Mouse (Mus musculus): ENCODE data around the gene Hoxd9. TPM values are rescaled to one million over a fixed set of nuclear protein-coding genes. Genes with fewer than 3 reads are reported as not detected.

The Hoxd9 gene
- polyA plus RNA-seq, 1 experiment from 2014 or later = not detected

DNA sequence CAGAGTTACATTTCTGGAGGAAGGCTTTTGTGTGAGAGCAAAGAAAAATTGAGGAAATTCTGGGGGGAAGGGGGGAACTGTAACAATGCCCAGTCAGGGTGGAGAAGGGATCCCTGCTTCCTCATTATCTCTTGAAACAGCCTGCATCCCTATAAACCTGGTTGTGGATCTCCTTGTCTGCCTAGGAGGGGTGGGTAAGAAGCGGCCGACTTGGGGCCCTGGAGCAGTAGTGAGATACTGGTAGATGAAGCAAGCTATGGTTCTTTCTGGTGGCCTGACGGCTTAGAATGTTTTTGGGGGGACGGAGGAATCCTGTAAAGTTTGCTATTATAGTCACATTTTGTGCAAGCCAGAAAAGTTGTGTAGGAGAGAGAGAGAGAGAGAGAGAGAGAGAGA, 4.1 kb upstream of the Hoxd9 start:
- ATAC-seq = no peak
- Histone ChIP-seq H3K9me3 (ENCODE audit: control insufficient read depth, low read length) (peaks cover 3% of the 10 kb centered on the region; the same call in 1 of the 2 replicates), H3K4me3 (ENCODE audit: low read length) (no peak overlapping the region), H3K4me1 (ENCODE audit: control insufficient read depth, insufficient read depth, low read depth, low read length) (peaks cover 10% of the 10 kb centered on the region; the same call in 1 of the 2 replicates), H3K27me3 (replicated peaks; ENCODE audit: control insufficient read depth, insufficient read depth, low read length) (peaks cover 76% of the 10 kb centered on the region), H3K36me3 (ENCODE audit: control insufficient read depth, insufficient read depth, low read length) (no peaks in the 10 kb centered on the region), H3K27ac (ENCODE audit: low read depth, low read length) (no peak overlapping the region), H3K4me2 (ENCODE audit: low read length) (no peak overlapping the region), H3K9ac (ENCODE audit: low read depth, low read length) (no peak overlapping the region)
- WGBS = 7% methylated on average over 4 of the region's 4 CpGs

DNA sequence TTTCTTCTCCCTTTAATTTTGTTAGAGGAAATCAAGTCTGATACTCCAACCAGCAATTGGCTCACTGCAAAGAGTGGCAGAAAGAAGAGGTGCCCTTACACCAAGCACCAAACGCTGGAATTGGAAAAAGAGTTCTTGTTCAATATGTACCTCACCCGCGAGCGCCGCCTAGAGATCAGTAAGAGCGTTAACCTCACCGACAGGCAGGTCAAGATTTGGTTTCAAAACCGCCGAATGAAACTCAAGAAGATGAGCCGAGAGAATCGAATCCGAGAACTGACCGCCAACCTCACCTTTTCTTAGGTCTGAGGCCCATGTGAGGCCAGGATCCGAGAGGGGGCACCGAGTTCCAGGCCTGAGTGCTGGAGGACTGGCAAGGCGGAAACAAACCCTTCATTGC, 3.5 kb upstream of the Hoxd9 start:
- Histone ChIP-seq H3K9me3 (ENCODE audit: control insufficient read depth, low read length) (peaks cover 3% of the 10 kb centered on the region; the same call in 1 of the 2 replicates), H3K27ac (ENCODE audit: low read depth, low read length) (no peak overlapping the region), H3K4me3 (ENCODE audit: low read length) (no peak overlapping the region), H3K36me3 (ENCODE audit: control insufficient read depth, insufficient read depth, low read length) (no peaks in the 10 kb centered on the region), H3K9ac (ENCODE audit: low read depth, low read length) (no peak overlapping the region), H3K4me1 (ENCODE audit: control insufficient read depth, insufficient read depth, low read depth, low read length) (peaks cover 10% of the 10 kb centered on the region; the same call in 1 of the 2 replicates), H3K4me2 (ENCODE audit: low read length) (no peak overlapping the region), H3K27me3 (replicated peaks; ENCODE audit: control insufficient read depth, insufficient read depth, low read length) (peaks cover 73% of the 10 kb centered on the region)
- under 1% methylated on average over 16 of the region's 16 CpGs for WGBS
- ATAC-seq = no peak

DNA sequence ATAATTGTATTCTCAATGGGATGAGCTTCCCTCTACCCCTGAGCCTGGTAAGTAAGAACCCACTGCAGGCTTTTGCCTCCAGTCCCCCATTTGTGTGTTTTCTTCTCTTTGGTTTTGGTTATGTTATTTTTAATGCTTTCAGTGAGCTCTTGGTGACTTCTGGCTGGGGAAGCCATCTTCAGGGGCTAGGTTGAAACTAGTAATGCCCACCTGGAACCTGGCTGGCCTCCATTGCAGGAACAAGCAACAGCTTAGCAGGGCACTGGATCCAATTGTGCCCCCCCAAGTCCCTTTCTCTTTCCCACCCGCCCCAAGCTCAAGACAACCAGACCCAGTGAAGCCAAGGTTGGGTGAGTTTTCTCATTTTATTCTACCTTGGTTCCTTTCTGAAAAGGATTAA, 2.1 kb upstream of the Hoxd9 start:
- Histone ChIP-seq H3K4me1 (ENCODE audit: control insufficient read depth, insufficient read depth, low read depth, low read length) (peaks cover 10% of the 10 kb centered on the region; the same call in 1 of the 2 replicates), H3K9ac (ENCODE audit: low read depth, low read length) (no peak overlapping the region)
- WGBS = 5% methylated on average over 1 of the region's 1 CpGs

DNA sequence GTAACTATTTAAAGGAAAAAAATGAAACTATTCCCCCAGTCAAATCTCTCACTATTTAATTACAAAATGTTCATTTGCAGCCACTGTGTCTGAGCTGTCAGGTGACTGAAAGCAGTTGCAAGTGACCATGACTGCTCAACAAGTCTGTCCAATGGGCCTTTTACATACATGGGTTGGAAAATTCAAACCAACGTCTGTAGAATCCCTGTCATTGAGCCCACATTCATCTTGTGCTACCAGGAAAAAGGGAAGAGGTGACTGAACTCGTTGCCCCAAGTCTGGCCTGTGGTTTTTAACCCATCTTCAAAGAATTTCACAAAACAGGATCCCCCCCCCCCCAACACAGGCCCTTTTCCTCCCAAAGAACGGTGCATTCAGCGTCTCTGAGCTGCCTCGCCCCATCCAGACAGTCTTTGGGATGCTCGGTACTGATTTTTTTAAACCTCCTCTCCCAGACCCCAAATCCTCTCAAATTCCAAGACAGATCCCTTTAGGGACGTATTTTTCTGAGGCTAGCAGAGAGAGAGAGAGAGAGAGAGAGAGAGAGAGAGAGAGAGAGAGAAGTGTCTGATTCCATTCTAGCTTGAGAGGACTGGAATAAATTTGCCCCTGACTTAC, 1.6 kb upstream of the Hoxd9 start:
- H3K9ac ChIP-seq (ENCODE audit: low read depth, low read length) = no peak overlapping the region
- ATAC-seq = no peak
- peaks cover 73% of the 10 kb centered on the region for H3K27me3 ChIP-seq (replicated peaks; ENCODE audit: control insufficient read depth, insufficient read depth, low read length)
- 3% methylated on average over 7 of the region's 7 CpGs for WGBS
- H3K4me1 ChIP-seq (ENCODE audit: control insufficient read depth, insufficient read depth, low read depth, low read length) = peaks cover 10% of the 10 kb centered on the region; the same call in 1 of the 2 replicates
- H3K4me2 ChIP-seq (ENCODE audit: low read length) = no peak overlapping the region
- H3K27ac ChIP-seq (ENCODE audit: low read depth, low read length) = no peak overlapping the region
- no peaks in the 10 kb centered on the region for H3K36me3 ChIP-seq (ENCODE audit: control insufficient read depth, insufficient read depth, low read length)
- no peak overlapping the region for H3K4me3 ChIP-seq (ENCODE audit: low read length)
- H3K9me3 ChIP-seq (ENCODE audit: control insufficient read depth, low read length) = peaks cover 3% of the 10 kb centered on the region; the same call in 1 of the 2 replicates

More for the DNA sequence above, 2.1 kb upstream of the Hoxd9 start:
- peaks cover 68% of the 10 kb centered on the region for H3K27me3 ChIP-seq (replicated peaks; ENCODE audit: control insufficient read depth, insufficient read depth, low read length)
- peaks cover 3% of the 10 kb centered on the region; the same call in 1 of the 2 replicates for H3K9me3 ChIP-seq (ENCODE audit: control insufficient read depth, low read length)
- H3K36me3 ChIP-seq (ENCODE audit: control insufficient read depth, insufficient read depth, low read length) = no peaks in the 10 kb centered on the region
- no peak overlapping the region for H3K4me3 ChIP-seq (ENCODE audit: low read length)
- H3K4me2 ChIP-seq (ENCODE audit: low read length) = no peak overlapping the region
- no peak overlapping the region for H3K27ac ChIP-seq (ENCODE audit: low read depth, low read length)
- no peak for ATAC-seq

DNA sequence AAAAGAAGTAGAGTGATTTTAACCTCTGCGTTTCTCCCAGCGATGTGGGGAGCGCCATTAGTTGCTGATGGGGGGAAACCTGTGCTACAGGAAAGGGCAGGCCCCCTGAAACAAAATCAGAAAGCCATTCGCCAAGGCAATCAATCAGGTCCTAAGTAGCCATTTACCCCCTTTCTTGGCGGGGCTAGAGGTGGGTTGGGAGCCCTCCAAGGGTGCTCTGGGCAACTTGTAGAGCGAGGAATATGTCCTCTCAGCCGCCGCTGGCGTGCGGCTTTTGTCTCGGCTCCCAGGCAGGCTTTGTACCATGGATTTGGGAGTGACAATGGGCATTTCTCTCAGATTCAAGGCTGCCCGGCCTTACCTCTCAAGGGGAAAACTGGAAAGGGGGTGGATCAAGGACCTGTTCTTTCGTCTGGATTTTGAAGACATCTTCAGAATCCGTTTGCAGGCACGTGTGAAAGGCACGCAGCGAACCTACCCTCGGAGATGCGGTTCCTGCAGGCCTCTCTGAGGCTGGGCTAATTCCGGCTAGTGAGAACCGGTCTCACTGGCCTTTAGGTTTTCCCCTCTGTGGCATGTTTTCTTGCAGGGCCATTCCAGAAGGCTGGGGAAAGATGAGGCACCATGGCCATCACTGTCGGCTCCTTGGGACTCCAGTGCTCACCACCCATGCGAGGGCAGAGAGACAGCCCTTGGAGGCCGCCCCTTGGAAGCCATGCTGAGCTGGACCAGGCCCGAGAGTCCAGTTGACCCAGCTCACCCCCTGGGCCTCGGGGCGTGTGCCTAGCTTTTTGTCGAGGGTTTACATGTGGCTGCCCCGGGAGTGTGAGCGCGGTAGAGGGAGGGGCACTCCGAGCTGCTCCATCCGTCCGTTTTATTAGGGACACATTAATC, 838 bp upstream of the Hoxd9 start:
- peaks cover 69% of the 10 kb centered on the region for H3K27me3 ChIP-seq (replicated peaks; ENCODE audit: control insufficient read depth, insufficient read depth, low read length)
- ATAC-seq = no peak
- H3K9ac ChIP-seq (ENCODE audit: low read depth, low read length) = no peak overlapping the region
- H3K4me1 ChIP-seq (ENCODE audit: control insufficient read depth, insufficient read depth, low read depth, low read length) = peaks cover 10% of the 10 kb centered on the region; the same call in 1 of the 2 replicates
- H3K4me2 ChIP-seq (ENCODE audit: low read length) = no peak overlapping the region
- no peak overlapping the region for H3K27ac ChIP-seq (ENCODE audit: low read depth, low read length)
- H3K9me3 ChIP-seq (ENCODE audit: control insufficient read depth, low read length) = no peaks in the 10 kb centered on the region; the same call in 1 of the 2 replicates
- no peaks in the 10 kb centered on the region for H3K36me3 ChIP-seq (ENCODE audit: control insufficient read depth, insufficient read depth, low read length)
- 1% methylated on average over 34 of the region's 34 CpGs for WGBS
- no peak overlapping the region for H3K4me3 ChIP-seq (ENCODE audit: low read length)

DNA sequence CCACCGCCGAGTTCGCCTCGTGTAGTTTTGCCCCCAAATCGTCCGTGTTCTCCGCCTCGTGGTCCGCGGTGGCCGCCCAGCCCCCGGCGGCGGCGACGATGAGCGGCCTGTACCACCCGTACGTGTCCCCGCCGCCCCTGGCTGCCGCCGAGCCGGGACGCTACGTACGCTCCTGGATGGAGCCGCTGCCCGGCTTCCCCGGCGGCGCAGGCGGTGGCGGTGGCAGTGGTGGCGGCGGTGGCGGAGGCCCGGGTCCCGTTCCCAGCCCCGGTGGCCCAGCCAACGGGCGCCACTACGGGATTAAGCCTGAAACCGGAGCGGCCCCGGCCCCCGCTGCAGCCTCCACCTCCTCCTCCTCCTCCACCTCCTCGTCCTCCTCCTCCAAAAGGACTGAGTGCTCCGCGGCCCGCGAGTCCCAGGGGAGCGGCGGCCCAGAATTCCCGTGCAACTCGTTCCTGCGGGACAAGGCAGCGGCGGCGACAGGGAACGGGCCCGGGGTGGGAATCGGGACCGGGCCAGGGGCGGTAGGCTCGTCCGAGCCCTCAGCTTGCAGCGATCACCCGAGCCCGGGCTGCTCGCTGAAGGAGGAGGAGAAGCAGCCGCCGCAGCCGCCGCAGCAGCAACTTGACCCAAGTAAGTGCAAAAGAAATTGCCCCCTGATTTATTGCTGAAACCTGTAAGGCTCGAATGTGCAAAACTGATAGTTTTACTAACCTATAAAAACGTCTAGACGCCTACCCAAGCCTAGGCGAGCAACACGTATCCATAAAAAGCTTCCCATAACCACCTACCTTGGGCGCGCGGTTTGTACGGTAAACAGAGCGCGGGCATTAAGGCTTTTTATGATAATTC, 900 bp downstream of the Hoxd9 start:
- peak overlapping the region; percentile 29 for H3K4me3 ChIP-seq (ENCODE audit: low read length)
- peak overlapping the region; percentile 53 for H3K4me2 ChIP-seq (ENCODE audit: low read length)
- H3K27ac ChIP-seq (ENCODE audit: low read depth, low read length) = no peak overlapping the region
- no peaks in the 10 kb centered on the region; the same call in 1 of the 2 replicates for H3K9me3 ChIP-seq (ENCODE audit: control insufficient read depth, low read length)
- peaks cover 10% of the 10 kb centered on the region; the same call in 1 of the 2 replicates for H3K4me1 ChIP-seq (ENCODE audit: control insufficient read depth, insufficient read depth, low read depth, low read length)
- no peaks in the 10 kb centered on the region for H3K36me3 ChIP-seq (ENCODE audit: control insufficient read depth, insufficient read depth, low read length)
- peak; percentile 50; the same call in 1 of the 2 replicates for ATAC-seq
- H3K27me3 ChIP-seq (replicated peaks; ENCODE audit: control insufficient read depth, insufficient read depth, low read length) = peaks cover 54% of the 10 kb centered on the region
- H3K9ac ChIP-seq (ENCODE audit: low read depth, low read length) = no peak overlapping the region
- under 1% methylated on average over 66 of the region's 86 CpGs for WGBS

DNA sequence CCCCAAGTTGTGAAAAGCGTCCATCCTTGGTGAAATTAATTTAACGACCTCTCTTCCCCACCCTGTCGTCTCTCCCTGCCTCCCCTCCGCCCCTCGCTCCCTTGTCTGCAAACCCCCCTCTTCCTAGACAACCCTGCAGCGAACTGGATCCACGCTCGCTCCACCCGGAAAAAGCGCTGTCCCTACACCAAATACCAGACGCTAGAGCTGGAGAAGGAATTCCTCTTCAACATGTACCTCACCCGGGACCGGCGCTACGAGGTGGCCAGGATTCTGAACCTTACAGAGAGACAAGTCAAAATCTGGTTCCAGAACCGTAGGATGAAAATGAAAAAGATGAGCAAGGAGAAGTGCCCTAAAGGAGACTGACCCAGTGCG, 1.5 kb downstream of the Hoxd9 start:
- H3K4me1 ChIP-seq (ENCODE audit: control insufficient read depth, insufficient read depth, low read depth, low read length) = peaks cover 10% of the 10 kb centered on the region; the same call in 1 of the 2 replicates
- H3K4me2 ChIP-seq (ENCODE audit: low read length) = no peak overlapping the region

DNA sequence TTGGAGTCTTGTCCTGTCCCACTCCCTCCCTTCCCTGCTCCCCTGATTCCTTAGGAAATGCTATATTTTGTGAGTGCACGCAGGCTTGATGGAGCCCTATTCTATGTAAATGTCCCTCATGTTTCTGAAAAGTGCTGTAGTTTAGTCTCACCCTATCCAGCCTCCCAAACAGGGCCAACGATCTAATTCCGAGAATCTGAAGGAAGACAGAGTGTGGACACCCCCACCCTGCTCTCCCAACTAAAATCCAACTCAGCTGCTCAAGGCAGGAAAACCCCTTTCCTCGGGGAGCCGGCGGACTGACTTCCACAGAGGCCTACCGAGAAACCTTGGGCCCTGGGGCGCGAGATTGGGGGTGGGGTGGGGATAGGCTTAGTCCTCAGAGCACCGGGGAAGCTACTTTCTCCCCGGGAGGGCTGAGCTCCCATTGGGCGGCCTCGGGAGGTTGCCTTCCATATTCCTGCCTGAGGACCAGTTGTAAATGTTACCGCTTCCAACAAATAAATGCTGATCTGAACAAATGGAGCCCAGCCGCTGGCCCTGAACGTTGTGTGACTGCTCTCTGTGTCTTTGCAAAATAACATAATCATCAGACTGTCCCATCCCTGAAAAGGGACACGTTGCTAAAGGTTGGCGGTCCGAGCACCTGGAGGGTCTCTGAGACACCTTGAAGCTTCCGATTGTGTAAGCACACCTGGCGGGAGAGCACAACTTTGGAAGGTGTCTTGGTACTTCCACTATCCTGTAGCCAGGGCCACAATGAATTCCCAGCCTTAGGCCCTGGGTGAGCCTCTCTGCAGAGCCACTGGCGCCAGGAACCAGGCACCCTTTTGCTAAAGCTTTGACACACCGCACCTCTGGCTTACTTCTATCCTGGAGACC, 2.4 kb downstream of the Hoxd9 start:
- H3K27ac ChIP-seq (ENCODE audit: low read depth, low read length) = no peak overlapping the region
- H3K4me3 ChIP-seq (ENCODE audit: low read length) = no peak overlapping the region
- H3K36me3 ChIP-seq (ENCODE audit: control insufficient read depth, insufficient read depth, low read length) = no peaks in the 10 kb centered on the region
- WGBS = 2% methylated on average over 23 of the region's 23 CpGs
- no peak overlapping the region for H3K9ac ChIP-seq (ENCODE audit: low read depth, low read length)
- no peak overlapping the region for H3K4me2 ChIP-seq (ENCODE audit: low read length)
- ATAC-seq = no peak
- H3K9me3 ChIP-seq (ENCODE audit: control insufficient read depth, low read length) = no peaks in the 10 kb centered on the region; the same call in 1 of the 2 replicates
- H3K27me3 ChIP-seq (replicated peaks; ENCODE audit: control insufficient read depth, insufficient read depth, low read length) = peaks cover 51% of the 10 kb centered on the region
- H3K4me1 ChIP-seq (ENCODE audit: control insufficient read depth, insufficient read depth, low read depth, low read length) = peaks cover 11% of the 10 kb centered on the region

More for the DNA sequence above, 1.5 kb downstream of the Hoxd9 start:
- Histone ChIP-seq H3K4me3 (ENCODE audit: low read length) (no peak overlapping the region), H3K9ac (ENCODE audit: low read depth, low read length) (no peak overlapping the region), H3K9me3 (ENCODE audit: control insufficient read depth, low read length) (no peaks in the 10 kb centered on the region; the same call in 1 of the 2 replicates), H3K27ac (ENCODE audit: low read depth, low read length) (no peak overlapping the region), H3K36me3 (ENCODE audit: control insufficient read depth, insufficient read depth, low read length) (no peaks in the 10 kb centered on the region), H3K27me3 (replicated peaks; ENCODE audit: control insufficient read depth, insufficient read depth, low read length) (peaks cover 54% of the 10 kb centered on the region)
- whole genome bisulfite sequencing = 2% methylated on average over 17 of the region's 17 CpGs
- no peak for ATAC-seq

Measured in hindbrain, embryonic 16.5 days (tissue).